Mouse (Mus musculus) cerebellum, postnatal 10 days (tissue): ENCODE measurements around the gene Tnp2.
"Not testable (repeated sequence)": the region's sequence is repeated elsewhere in the genome, so short reads cannot be mapped to it uniquely, and the experiment has no call there.

Source experiments
- DNase-seq, 2 experiments: peaks; one replicate each; pipeline ENCODE4 v3.0.0; 2021; ENCODE audit warnings: mixed read lengths in 2 of 2

Tnp2 gene

GRCm38 (mm10) chr16:10788271-10788670 lies at the start of gene Tnp2:
Gene Tnp2, minus strand, starts transcription at chr16:10788660.
- no peak for DNase-seq

- no peak for DNase-seq
These were observed 49.4 kb upstream of the Tnp2 start for GRCm38 (mm10) chr16:10837903-10838302.

DNA sequence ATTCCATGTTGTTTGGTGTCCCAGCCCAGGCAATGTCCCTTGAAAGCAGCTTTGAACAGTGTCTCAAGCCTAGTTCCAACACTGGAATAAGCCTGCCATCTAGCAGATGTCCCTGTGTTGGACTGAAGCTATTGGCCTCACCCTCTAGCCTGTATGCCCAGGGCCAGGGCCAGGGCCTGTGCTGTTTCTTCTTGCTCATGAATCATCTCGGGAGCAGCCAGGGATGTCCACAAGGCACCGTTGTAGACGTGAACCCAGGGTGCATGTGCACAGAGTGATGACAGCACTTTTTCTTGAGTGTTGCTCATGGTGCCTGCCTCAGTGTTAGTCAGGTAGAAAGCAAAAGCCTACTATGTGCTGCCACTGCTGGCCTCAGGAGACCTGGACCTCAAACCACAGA lies 48.8 kb upstream of the Tnp2 start:
- no peak for DNase-seq

- no peak for DNase-seq
These were observed 47.9 kb upstream of the Tnp2 start for GRCm38 (mm10) chr16:10836388-10836787.

GRCm38 (mm10) chr16:10834911-10835587 lies 46.6 kb upstream of the Tnp2 start, which contains the start of gene Rmi2:
Gene Rmi2, plus strand, starts transcription at chr16:10835059.
- peak; percentile 92 to 94 for DNase-seq

DNA sequence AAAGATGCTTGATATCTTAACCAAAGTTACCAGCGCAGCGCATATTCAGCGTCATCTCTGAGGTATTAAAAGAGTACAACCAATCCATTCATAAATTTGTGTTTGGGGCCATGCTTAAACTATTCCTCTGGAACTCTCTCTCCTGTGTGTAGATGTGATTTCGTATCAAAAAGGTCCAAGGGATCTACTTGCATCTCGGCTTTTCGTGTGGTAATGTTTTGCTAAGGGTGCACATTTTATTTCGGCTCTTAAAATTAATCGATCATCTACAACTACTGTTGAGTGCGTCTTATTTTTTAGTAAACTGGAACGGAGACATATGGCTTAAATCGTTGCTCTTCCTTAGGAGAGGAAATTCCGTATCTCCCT lies 46.1 kb upstream of the Tnp2 start:
- no peak for DNase-seq

- DNase-seq = no peak
These were observed 40.0 kb upstream of the Tnp2 start for GRCm38 (mm10) chr16:10828461-10828805.

GRCm38 (mm10) chr16:10827766-10828460 lies 39.5 kb upstream of the Tnp2 start:
- no peak for DNase-seq

GRCm38 (mm10) chr16:10827269-10827668 lies 38.8 kb upstream of the Tnp2 start:
- DNase-seq = no peak

- no peak for DNase-seq
These were observed 37.4 kb upstream of the Tnp2 start for GRCm38 (mm10) chr16:10825840-10826239.

DNA sequence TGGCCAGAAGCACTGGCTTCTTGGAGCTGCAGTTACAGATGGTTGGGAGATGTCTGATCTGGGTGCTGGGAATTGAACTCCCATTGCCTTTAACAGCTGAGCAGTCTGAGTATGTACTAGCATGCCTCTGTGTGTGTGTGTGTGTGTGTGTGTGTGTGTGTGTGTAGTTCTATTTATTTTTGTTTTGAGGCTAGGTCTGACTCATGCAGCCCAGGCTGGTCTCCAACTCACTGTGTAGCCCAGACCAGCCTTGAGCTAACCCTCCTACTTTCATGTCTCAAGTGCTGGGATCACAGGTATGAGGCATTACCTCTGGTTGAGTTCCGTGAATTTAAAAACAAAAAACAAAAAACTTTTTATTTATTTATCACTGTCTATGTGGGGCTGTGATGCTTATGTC lies 36.1 kb upstream of the Tnp2 start:
- no peak for DNase-seq

DNA sequence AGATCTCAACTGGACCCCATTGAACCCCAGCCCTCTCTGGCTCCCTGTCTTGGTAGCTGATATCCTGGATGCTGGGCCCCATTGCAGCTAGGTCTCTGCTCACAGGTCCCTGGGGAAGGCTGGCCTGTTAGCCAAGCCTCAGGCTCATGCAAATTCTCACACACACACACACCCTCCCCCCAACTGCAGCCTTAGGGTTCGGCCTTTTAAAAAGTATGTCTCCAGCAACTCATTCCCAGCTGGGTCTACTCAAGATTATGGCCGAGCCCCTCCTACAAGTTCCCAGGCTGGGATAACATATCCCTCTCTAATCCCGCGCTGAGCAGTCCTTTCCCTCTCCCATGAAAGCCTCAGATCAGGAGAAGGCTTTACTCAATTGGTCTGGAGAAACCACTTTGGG lies 32.9 kb upstream of the Tnp2 start:
- DNase-seq = no peak

- no peak for DNase-seq
These were observed 31.5 kb upstream of the Tnp2 start for GRCm38 (mm10) chr16:10819966-10820365.

DNA sequence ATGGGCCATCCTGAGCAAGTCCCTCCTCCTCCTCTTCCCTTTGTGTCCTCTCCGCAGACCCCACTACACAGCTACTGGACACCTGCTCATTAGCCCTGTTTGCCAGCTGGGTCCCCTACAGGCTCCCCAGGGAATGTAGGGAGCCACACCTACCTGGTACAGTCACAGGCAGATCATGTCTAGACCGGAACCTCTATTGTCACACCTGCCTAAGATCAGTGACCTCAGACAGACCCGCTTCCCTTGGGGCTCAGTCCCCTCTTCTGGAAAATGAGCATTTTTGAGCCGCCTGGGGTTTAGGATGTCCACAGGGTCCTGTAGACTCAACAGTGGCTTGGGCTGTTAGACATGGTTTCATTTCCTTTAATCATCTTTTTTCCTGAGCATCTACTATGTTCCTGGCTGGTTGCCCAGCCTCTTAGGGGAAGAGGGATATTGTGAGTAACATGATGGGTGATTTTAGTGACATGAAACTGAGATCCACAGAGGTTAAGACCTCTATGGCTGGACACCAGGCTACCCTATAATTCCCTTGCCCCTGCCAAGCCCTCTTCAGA lies 30.2 kb upstream of the Tnp2 start:
- no peak for DNase-seq

- no peak for DNase-seq
These were observed 26.4 kb upstream of the Tnp2 start for GRCm38 (mm10) chr16:10814864-10815263.

- DNase-seq = no peak
These were observed 25.3 kb upstream of the Tnp2 start for GRCm38 (mm10) chr16:10813726-10814125.

DNA sequence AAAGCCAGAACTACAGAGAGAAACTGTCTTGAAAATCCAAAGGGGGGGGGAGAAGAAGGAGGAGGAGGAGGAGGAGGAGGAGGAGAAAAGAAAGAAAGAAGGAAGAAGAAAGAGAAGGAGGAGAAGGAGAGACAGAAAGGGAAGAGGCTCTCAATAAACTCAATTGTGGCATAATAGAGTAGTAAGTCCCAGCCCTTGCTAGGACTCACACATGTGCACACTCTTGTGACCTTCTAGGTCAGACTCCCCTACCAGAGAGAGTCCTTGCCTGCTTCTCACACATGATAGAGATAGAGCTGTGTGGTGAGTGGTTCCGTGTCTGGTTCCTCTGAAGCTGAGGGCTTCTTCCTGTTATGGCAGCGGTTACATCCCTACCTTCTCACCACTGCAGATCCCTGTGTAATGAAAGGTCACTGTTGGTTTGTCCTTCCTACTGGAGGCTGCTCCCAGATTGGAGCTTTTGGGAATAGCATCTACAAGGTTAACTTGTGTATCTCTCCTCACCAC lies 24.5 kb upstream of the Tnp2 start, which contains the start of gene Gm11172:
Gene Gm11172 (plus strand): TSS at position 51 of the 507 bp plus-strand sequence.
- no peak for DNase-seq

GRCm38 (mm10) chr16:10810376-10810775 lies 21.9 kb upstream of the Tnp2 start:
- DNase-seq = peak; percentile 85 to 88

GRCm38 (mm10) chr16:10805789-10806527 lies 17.5 kb upstream of the Tnp2 start, which contains the start of gene Prm1:
Gene Prm1, minus strand, starts transcription at chr16:10805839.
- no peak for DNase-seq

- DNase-seq = not testable (repeated sequence)
These were observed 14.0 kb upstream of the Tnp2 start for GRCm38 (mm10) chr16:10802420-10802819.

DNA sequence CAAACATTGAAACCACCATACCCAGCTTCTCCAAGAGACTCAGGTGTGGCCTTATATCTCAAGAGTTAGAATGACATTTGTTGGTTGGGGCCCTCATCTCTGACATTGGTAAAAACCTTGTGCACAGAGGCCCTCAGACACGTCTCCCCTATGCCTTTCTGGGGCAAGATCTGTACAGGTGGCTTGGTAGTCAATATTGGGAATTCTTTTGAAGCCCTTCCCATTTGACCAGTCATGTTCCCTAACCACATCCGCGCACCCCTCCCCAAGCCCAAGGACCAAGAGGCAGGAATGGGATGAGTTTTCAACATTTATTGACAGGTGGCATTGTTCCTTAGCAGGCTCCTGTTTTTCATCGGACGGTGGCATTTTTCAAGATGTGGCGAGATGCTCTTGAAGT lies 7.6 kb upstream of the Tnp2 start, which contains the start of gene Prm2:
Gene Prm2 (minus strand): TSS at position 101 of the 400 bp plus-strand sequence.
- no peak for DNase-seq

GRCm38 (mm10) chr16:10790702-10791101 lies 2.2 kb upstream of the Tnp2 start, which contains the start of gene Prm3:
Gene Prm3, minus strand, starts transcription at chr16:10790914.
- no peak for DNase-seq

GRCm38 (mm10) chr16:10788866-10789265 lies 406 bp upstream of the Tnp2 start:
- DNase-seq = no peak
